Mouse (Mus musculus): ENCODE results near the gene Clcnka.

Clcnka gene

DNA sequence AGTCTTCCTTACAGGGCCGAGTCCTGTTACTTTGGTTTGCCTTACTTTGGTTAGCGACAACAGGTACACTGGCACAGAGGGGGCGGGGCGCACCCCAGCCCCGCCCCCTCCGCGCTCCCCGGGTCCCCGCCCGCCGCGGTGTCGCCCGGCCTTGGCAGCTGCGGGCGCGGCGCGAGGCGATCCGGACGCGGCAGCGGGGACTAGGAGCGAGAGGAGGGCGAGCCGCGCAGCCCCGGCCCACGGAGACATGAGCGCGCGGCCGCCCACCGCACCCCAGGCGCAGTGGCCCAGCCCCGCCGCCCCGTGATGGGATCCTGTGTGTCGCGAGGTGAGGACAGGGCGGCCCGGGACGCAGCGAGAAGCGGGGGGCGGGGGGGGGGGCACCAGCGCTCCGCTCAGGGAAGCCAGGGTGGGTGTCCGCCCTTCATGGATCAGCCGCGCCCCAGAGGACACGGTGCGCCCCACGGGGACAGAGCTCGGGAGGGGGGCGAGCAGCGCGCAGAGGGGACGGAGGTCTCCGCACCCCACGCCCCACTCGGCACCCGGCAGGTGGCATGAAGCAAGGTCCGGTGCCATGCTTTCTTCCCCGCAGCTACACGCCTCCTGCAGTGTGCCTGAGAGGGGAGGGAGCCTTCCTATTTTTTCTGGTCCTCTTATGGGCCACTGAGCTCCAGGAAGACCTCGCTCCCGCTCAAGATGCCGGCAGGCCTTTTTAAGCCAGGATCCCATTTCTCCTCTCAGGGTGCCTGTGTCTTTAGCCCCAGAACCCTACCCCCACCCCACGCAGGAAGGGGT, 30.3 kb downstream of the Clcnka start, which contains the start of gene Fam131c:
Gene Fam131c, plus strand, starts transcription at position 224 of the 795 bp plus-strand sequence.
- peak; percentile 58 for DNase-seq

- DNase-seq = no peak
These were observed 32.6 kb downstream of the Clcnka start for GRCm38 (mm10) chr4:141365876-141366275.

DNA sequence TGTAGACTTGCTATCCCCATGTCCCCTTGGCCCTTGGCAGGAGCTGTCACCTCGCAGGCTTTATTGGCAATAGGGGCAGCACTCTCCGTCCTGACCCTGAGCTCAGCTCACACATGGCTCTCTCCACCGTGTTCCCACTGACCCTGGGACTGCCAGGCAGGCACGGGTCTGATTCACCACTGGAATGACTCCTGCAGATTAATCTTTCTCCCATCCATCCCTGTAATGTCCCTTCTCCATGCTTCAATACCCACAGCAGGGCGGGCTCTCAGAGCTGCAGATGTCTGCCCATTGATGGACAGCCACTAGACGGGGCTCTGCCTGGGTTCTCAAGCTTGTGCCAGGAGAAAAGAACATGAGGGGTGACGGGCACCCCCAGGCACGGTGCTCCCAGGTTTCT, 33.4 kb downstream of the Clcnka start:
- DNase-seq = no peak

GRCm38 (mm10) chr4:141362937-141363548, 35.5 kb downstream of the Clcnka start:
- DNase-seq = peak; percentile 87

- peak; percentile 70 for DNase-seq
These were observed 37.7 kb downstream of the Clcnka start for GRCm38 (mm10) chr4:141360846-141361245.

- no peak for DNase-seq
These were observed 39.3 kb downstream of the Clcnka start for GRCm38 (mm10) chr4:141359222-141359621.

DNA sequence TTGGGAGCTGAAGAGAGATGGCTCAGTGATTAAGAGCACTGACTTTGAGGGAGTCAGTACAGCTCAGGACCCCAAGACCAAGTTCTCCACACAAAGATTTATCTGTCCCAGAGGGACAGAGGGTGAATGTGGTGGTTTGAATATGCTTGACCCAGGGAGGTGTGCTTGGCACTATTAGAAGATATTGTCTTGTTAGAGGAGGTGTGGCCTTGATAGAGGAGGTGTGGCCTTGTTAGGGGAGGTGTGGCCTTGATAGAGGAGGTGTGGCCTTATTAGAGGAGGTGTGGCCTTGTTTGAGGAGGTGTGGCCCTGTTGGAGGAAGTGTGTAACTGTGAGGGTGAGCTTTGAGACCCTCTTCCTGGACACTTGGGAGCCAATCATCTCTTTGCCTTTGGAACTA, 40.7 kb downstream of the Clcnka start:
- no peak for DNase-seq

- no peak for DNase-seq
These were observed 44.7 kb downstream of the Clcnka start for GRCm38 (mm10) chr4:141353868-141354267.

GRCm38 (mm10) chr4:141352986-141353385, 45.5 kb downstream of the Clcnka start:
- DNase-seq = no peak

DNA sequence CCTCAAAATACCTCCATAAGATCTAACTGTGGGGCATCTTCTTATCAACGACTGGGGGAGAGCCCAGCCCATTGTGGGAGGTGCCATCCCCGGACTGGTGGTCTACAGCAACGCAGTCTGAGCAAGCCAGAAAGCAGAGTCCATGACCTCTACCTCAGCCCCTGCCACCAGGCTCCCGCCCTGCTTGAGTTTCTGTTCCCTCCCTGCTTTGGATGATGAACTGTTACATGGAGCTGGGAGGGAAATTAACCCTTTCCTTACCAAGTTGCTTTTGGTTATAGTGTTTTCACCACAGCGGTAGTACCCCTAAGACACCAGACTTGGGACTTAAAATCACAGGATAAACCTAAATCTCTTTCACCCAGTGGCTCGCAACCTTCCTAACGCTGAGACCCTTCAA, 46.6 kb downstream of the Clcnka start:
- DNase-seq = peak; percentile 35

DNA sequence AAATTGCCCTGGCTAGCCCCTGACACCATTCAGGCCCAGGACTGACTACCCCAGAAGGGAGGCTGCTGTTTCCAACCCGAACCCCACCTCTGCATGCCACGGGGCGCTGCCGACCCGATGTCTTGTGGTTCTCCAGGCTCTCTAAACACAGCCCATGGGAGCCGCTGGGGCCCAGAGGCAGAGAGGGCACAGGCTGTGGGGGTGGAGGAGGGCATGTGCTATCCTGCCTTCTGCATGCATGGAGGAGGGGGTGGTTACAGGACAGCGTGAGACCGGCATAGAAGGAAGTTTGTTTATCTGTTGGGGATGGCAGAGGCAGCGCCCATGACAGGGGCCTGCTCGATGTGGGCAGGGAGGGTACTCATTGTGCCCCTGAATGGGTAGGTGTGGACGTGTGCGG, 48.5 kb downstream of the Clcnka start:
- DNase-seq = no peak

- DNase-seq = no peak
These were observed 49.9 kb downstream of the Clcnka start for GRCm38 (mm10) chr4:141348616-141349015.

- DNase-seq = no peak
These were observed 51.1 kb downstream of the Clcnka start for GRCm38 (mm10) chr4:141347365-141347797.

- DNase-seq = no peak
These were observed 53.3 kb downstream of the Clcnka start for GRCm38 (mm10) chr4:141345219-141345618.

GRCm38 (mm10) chr4:141343515-141343914, 55.0 kb downstream of the Clcnka start:
- no peak for DNase-seq

DNA sequence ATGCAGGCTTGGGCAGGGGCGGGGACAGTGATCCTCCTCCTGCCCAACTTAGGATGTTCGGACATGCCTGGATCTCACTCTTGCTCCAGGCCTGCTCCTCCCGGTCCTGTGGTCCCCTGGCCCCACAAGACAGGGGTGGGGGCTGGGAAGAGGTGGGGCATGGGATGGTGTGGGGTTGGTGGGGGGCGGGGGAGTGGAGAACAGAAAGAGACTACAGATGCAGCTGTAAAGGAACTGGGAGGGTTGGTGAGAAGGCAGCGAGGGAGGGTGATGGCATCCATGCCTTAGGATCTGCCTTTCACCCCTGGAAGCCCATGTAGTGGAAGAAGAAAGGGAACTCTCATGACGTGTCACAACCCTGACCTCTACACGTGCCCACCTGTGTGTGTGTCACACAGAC, 57.0 kb downstream of the Clcnka start:
- DNase-seq = no peak

- DNase-seq = peak; percentile 74
These were observed 59.7 kb downstream of the Clcnka start for GRCm38 (mm10) chr4:141338853-141339252.

DNA sequence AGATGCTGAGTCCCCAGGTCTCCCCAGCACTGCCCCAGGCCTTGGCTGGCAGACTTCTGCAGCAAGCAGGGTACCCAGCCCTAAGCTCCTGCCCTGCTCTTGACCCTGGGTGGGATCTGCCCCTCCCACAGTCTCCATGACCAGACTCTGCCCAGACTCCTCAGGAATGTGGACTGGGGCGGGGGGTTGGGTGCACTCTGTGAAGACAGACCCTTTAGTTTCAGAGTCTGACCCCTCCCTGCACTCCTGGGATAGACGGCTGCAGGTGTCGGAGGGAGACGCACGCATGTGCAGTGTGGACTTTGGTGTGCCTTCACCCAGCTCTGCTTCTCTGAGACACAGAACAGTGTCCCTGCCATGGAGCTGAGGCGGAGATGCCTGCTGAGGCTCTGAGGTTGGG, 60.5 kb downstream of the Clcnka start:
- DNase-seq = peak; percentile 65

- no peak for DNase-seq
These were observed 62.3 kb downstream of the Clcnka start for GRCm38 (mm10) chr4:141336196-141336595.

GRCm38 (mm10) chr4:141335263-141335796, 63.2 kb downstream of the Clcnka start:
- peak; percentile 74 for DNase-seq

GRCm38 (mm10) chr4:141334695-141335094, 63.8 kb downstream of the Clcnka start:
- DNase-seq = peak; percentile 34

All from embryo, embryonic 11 days (tissue).